Mouse (Mus musculus) intestine, embryonic 15.5 days (tissue): ENCODE measurements around the gene Xylt1. TPM values are rescaled to one million over a fixed set of nuclear protein-coding genes. Genes with fewer than 3 reads are reported as not detected.

ENCODE experiments used
- ATAC-seq: fragments of 200-750 bp; cut with Nextera tagmentation; 2 replicates; pipeline ENCODE4 v1.8.0; 2017; ENCODE audit warnings: moderate TSS enrichment, moderate library complexity
- H3K27ac ChIP-seq: fragments of 300-500 bp; sonication (generic); 2 replicates; pipeline ENCODE4 v1.5.1; 2015; ENCODE audit warnings: mild to moderate bottlenecking, inconsistent platforms
- H3K27me3 ChIP-seq: fragments of 300-500 bp; sonication (generic); replicated peaks from 2 replicates; pipeline ENCODE4 v1.6.1; 2015; ENCODE audit warnings: inconsistent platforms
- H3K36me3 ChIP-seq: fragments of 300-500 bp; sonication (generic); 2 replicates; pipeline ENCODE4 v1.6.1; 2015; ENCODE audit warnings: inconsistent platforms
- H3K4me1 ChIP-seq: fragments of 300-500 bp; sonication (generic); replicated peaks from 2 replicates; pipeline ENCODE4 v1.6.1; 2015; ENCODE audit warnings: inconsistent platforms
- H3K4me2 ChIP-seq: fragments of 300-500 bp; sonication (generic); replicated peaks from 2 replicates; pipeline ENCODE4 v1.6.1; 2015; ENCODE audit warnings: mild to moderate bottlenecking, inconsistent platforms
- H3K4me3 ChIP-seq: fragments of 300-500 bp; sonication (generic); replicated peaks from 2 replicates; pipeline ENCODE4 v1.5.1; 2015; ENCODE audit warnings: inconsistent platforms
- H3K9ac ChIP-seq: fragments of 300-500 bp; sonication (generic); 2 replicates; pipeline ENCODE4 v1.6.1; 2015; ENCODE audit warnings: inconsistent platforms
- H3K9me3 ChIP-seq: fragments of 300-500 bp; sonication (generic); 2 replicates; pipeline ENCODE4 v1.6.1; 2016; ENCODE audit warnings: inconsistent platforms
- WGBS: fragments of 180-500 bp; shearing (Covaris S2); methylation state at CpG from one replicate; pipeline ENCODE4 v1.1.7; 2015; 5-methylcytosine and 5-hydroxymethylcytosine counted together
- polyA plus RNA-seq: library from polyadenylated mRNA; unstranded; fragments of >200 nt; fragmentation: Nextera tagmentation; extraction: Ambion mirVana; gene quantifications from 2 replicates; pipeline ENCODE4 v1.2.1, GENCODE M21; 2015

Gene Xylt1
- polyA plus RNA-seq, 1 experiment from 2014 or later, result 0.68 TPM

DNA sequence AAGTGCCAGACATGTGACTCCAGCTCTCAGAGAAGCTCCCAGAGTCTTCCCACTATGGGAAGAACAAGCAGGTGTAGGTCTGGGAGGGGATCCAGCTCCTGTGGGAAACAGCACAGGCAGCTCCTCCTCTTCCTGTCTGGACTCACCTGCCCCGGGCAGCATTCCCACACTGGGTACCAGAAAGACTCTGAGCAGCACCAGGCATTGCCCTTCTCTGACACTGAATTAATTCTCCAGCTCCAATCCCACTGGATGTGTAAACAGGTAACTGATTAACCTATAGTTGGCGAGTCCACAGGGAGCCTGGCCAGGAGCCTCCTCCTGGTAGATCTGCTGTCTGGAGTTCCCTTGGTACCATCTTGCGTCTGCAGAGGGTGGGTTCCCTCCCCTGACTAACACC lies 248.0 kb downstream of the Xylt1 start:
- no peak overlapping the region for H3K9ac ChIP-seq
- no peak overlapping the region for H3K27ac ChIP-seq
- no peaks in the 10 kb centered on the region for H3K9me3 ChIP-seq
- H3K4me2 ChIP-seq, result no peak overlapping the region
- H3K27me3 ChIP-seq, result no peaks in the 10 kb centered on the region
- no peaks in the 10 kb centered on the region for H3K36me3 ChIP-seq
- H3K4me1 ChIP-seq, result no peaks in the 10 kb centered on the region
- WGBS, result 53% methylated on average over 3 of the region's 3 CpGs
- no peak for ATAC-seq
- H3K4me3 ChIP-seq, result no peak overlapping the region

- Histone ChIP-seq H3K27me3 (no peaks in the 10 kb centered on the region), H3K4me3 (no peak overlapping the region), H3K36me3 (no peaks in the 10 kb centered on the region), H3K27ac (no peak overlapping the region), H3K4me2 (no peak overlapping the region), H3K9me3 (no peaks in the 10 kb centered on the region), H3K4me1 (no peaks in the 10 kb centered on the region), H3K9ac (no peak overlapping the region)
- no peak for ATAC-seq
- 64% methylated on average over 5 of the region's 5 CpGs for WGBS
Observed at GRCm38 (mm10) chr7:117630657-117631056, 249.9 kb downstream of the Xylt1 start.

- Histone ChIP-seq H3K4me2 (no peak overlapping the region), H3K9me3 (no peaks in the 10 kb centered on the region), H3K4me3 (no peak overlapping the region), H3K27ac (no peak overlapping the region), H3K36me3 (no peaks in the 10 kb centered on the region), H3K27me3 (no peaks in the 10 kb centered on the region), H3K9ac (no peak overlapping the region), H3K4me1 (no peaks in the 10 kb centered on the region)
- ATAC-seq, result no peak
- WGBS, result 81% methylated on average over 4 of the region's 4 CpGs
Observed at GRCm38 (mm10) chr7:117635584-117635983, 254.8 kb downstream of the Xylt1 start.

GRCm38 (mm10) chr7:117636713-117637112 lies 255.9 kb downstream of the Xylt1 start:
- ATAC-seq, result no peak
- no peak overlapping the region for H3K27ac ChIP-seq
- no peak overlapping the region for H3K4me2 ChIP-seq
- H3K27me3 ChIP-seq, result no peaks in the 10 kb centered on the region
- H3K4me1 ChIP-seq, result no peaks in the 10 kb centered on the region
- H3K9me3 ChIP-seq, result no peaks in the 10 kb centered on the region
- no peaks in the 10 kb centered on the region for H3K36me3 ChIP-seq
- H3K4me3 ChIP-seq, result no peak overlapping the region
- 75% methylated on average over 3 of the region's 3 CpGs for WGBS
- no peak overlapping the region for H3K9ac ChIP-seq

DNA sequence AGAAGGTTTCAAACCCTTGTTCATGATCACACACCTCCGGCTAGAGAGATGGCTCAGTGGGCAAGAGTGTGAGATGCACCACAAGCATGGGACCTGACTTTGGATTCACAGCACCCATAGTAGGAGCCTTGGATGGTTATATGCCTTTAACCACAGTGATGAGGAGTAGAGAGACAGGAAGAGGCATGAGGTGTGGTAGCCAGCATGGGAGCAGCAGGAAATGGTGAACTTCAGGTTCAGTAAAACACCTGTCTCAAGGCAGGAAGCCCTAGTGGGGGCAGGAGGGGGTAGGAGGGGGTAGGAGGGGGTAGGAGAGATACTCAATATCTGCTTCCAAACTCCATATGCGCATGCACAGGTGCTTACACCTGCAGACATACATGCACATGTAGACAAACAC lies 257.2 kb downstream of the Xylt1 start:
- Histone ChIP-seq H3K4me3 (no peak overlapping the region), H3K36me3 (no peaks in the 10 kb centered on the region), H3K9ac (no peak overlapping the region), H3K4me2 (no peak overlapping the region), H3K27me3 (no peaks in the 10 kb centered on the region), H3K4me1 (no peaks in the 10 kb centered on the region), H3K27ac (no peak overlapping the region), H3K9me3 (no peaks in the 10 kb centered on the region)
- ATAC-seq, result no peak
- 96% methylated on average over 2 of the region's 2 CpGs for WGBS

DNA sequence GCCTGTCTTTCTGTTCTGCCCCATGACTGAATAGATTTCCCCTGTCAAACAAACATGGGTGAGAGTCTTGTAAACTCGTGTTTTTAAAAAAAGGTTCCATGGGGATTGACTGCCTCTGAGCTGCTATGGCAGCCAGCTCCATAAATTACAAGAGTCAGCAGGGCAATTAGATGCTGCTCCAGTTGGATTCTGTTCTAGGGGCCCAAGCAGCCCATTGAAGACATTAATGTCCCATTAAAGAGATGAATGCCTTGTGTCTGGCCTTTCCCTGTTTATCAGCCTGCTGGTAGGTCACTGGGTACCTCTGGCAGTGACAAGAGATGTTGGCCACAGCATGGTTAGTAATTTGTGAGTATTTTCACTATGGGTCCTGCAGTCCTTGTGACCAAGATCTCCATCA lies 271.9 kb downstream of the Xylt1 start:
- ATAC-seq, result no peak
- no peaks in the 10 kb centered on the region for H3K4me1 ChIP-seq
- WGBS, result 41% methylated on average over 1 of the region's 1 CpGs

GRCm38 (mm10) chr7:117655732-117656131 lies 275.0 kb downstream of the Xylt1 start:
- no peak overlapping the region for H3K27ac ChIP-seq
- no peak overlapping the region for H3K4me3 ChIP-seq
- 97% methylated on average over 5 of the region's 5 CpGs for WGBS
- H3K4me2 ChIP-seq, result no peak overlapping the region
- H3K4me1 ChIP-seq, result no peaks in the 10 kb centered on the region
- ATAC-seq, result no peak
- H3K9me3 ChIP-seq, result no peaks in the 10 kb centered on the region
- no peaks in the 10 kb centered on the region for H3K27me3 ChIP-seq
- H3K36me3 ChIP-seq, result no peaks in the 10 kb centered on the region
- no peak overlapping the region for H3K9ac ChIP-seq

More for the DNA sequence above, 271.9 kb downstream of the Xylt1 start:
- Histone ChIP-seq H3K9me3 (no peaks in the 10 kb centered on the region), H3K9ac (no peak overlapping the region), H3K4me3 (no peak overlapping the region), H3K36me3 (no peaks in the 10 kb centered on the region), H3K27me3 (no peaks in the 10 kb centered on the region), H3K4me2 (no peak overlapping the region), H3K27ac (no peak overlapping the region)

GRCm38 (mm10) chr7:117658180-117658579 lies 277.4 kb downstream of the Xylt1 start:
- ATAC-seq, result no peak
- Histone ChIP-seq H3K27me3 (no peaks in the 10 kb centered on the region), H3K4me2 (no peak overlapping the region), H3K4me3 (no peak overlapping the region), H3K36me3 (no peaks in the 10 kb centered on the region), H3K27ac (no peak overlapping the region), H3K9ac (no peak overlapping the region), H3K4me1 (no peaks in the 10 kb centered on the region), H3K9me3 (no peaks in the 10 kb centered on the region)
- 89% methylated on average over 4 of the region's 4 CpGs for WGBS

- Histone ChIP-seq H3K27ac (no peak overlapping the region), H3K9me3 (no peaks in the 10 kb centered on the region)
- ATAC-seq, result no peak
Observed at GRCm38 (mm10) chr7:117658739-117659138, 278.0 kb downstream of the Xylt1 start.

GRCm38 (mm10) chr7:117667286-117667685 lies 286.5 kb downstream of the Xylt1 start:
- Histone ChIP-seq H3K27me3 (no peaks in the 10 kb centered on the region), H3K27ac (no peak overlapping the region), H3K36me3 (no peaks in the 10 kb centered on the region), H3K9ac (no peak overlapping the region), H3K4me3 (no peak overlapping the region), H3K4me1 (no peaks in the 10 kb centered on the region), H3K9me3 (no peaks in the 10 kb centered on the region), H3K4me2 (no peak overlapping the region)
- WGBS, result 93% methylated on average over 10 of the region's 10 CpGs
- ATAC-seq, result no peak

More at GRCm38 (mm10) chr7:117658739-117659138, 278.0 kb downstream of the Xylt1 start:
- Histone ChIP-seq H3K27me3 (no peaks in the 10 kb centered on the region), H3K4me1 (no peaks in the 10 kb centered on the region), H3K36me3 (no peaks in the 10 kb centered on the region), H3K9ac (no peak overlapping the region), H3K4me2 (no peak overlapping the region), H3K4me3 (no peak overlapping the region)
- 90% methylated on average over 4 of the region's 4 CpGs for WGBS

DNA sequence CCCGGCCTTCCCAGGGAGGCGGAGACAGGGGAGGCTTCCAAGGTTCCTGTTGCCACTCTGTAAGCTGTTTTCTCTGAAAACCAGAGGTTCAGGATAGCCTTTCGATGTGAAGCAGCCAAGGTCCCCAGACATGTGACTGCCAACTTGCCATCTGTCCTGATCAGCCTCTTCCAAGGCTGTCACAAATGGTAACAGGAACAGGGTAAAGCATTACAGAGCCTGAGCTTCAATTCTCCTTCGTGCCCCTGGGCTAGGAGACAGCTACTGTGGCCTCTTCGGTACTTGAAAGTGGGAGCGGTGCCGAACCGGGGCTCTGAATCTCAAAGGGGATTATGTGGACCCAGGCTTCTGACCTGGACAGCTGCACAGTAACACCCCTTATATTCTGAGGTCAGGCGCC lies 287.4 kb downstream of the Xylt1 start:
- Histone ChIP-seq H3K27ac (no peak overlapping the region), H3K4me2 (no peak overlapping the region), H3K27me3 (no peaks in the 10 kb centered on the region), H3K9ac (no peak overlapping the region), H3K4me3 (no peak overlapping the region), H3K36me3 (no peaks in the 10 kb centered on the region), H3K4me1 (no peaks in the 10 kb centered on the region), H3K9me3 (no peaks in the 10 kb centered on the region)
- no peak for ATAC-seq
- 88% methylated on average over 9 of the region's 9 CpGs for WGBS

DNA sequence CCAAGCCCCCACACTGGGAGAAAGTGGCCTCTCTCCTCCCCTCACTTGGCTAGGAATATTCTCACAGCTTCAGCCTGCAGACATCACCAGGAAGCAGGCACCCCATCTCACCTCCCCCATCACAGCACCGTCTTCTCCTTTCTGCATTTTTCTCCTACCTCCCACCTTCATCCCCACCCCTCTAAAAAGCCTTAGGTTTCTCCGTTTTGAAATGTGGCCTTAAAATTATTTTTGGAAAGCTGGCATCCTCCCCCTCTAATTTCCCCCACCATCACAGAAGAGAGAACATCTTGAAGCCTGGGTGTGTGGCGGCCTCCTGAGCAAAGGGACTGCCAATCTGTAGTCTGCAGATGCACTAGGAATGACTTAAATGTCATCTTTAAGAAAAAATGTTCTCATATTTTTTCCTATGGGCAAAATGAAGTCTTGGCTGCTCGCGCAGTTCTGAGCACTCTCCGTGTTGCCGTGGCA lies 291.4 kb downstream of the Xylt1 start:
- Histone ChIP-seq H3K4me1 (no peaks in the 10 kb centered on the region), H3K27me3 (no peaks in the 10 kb centered on the region), H3K36me3 (no peaks in the 10 kb centered on the region), H3K4me2 (no peak overlapping the region), H3K27ac (no peak overlapping the region), H3K9me3 (no peaks in the 10 kb centered on the region), H3K9ac (no peak overlapping the region), H3K4me3 (no peak overlapping the region)
- no peak for ATAC-seq
- WGBS, result 89% methylated on average over 7 of the region's 7 CpGs

- Histone ChIP-seq H3K4me2 (no peak overlapping the region), H3K4me3 (no peak overlapping the region), H3K4me1 (no peaks in the 10 kb centered on the region), H3K36me3 (no peaks in the 10 kb centered on the region), H3K9ac (no peak overlapping the region), H3K27me3 (no peaks in the 10 kb centered on the region), H3K27ac (no peak overlapping the region), H3K9me3 (no peaks in the 10 kb centered on the region)
- 39% methylated on average over 5 of the region's 5 CpGs for WGBS
- ATAC-seq, result no peak
Observed at GRCm38 (mm10) chr7:117686120-117686996, 305.6 kb downstream of the Xylt1 start.
